Mouse (Mus musculus) layer of hippocampus, postnatal 25 days (tissue): ENCODE measurements at regions not wholly inside any gene's neighbourhood (a gene's known extent, or its start where the extent isn't known, plus 50 kb on each side); places are given as distances from the start of the nearest gene placed in this dataset.

ENCODE experiments used
- DNase-seq, 2 experiments: peaks; one replicate each; pipeline ENCODE4 v3.0.0; 2022; ENCODE audit warnings: mixed read lengths in 2 of 2, low spot score in 1 of 2; ENCODE audit errors: extremely low spot score in 1 of 2

- no peak for DNase-seq
Measured at GRCm38 (mm10) chr12:112430104-112430846, 59.0 kb upstream of the A530016L24Rik start.

- DNase-seq = no peak
Measured at GRCm38 (mm10) chr12:112433315-112433714, 55.9 kb upstream of the A530016L24Rik start.

GRCm38 (mm10) chr12:112434673-112435294 lies 54.5 kb upstream of the A530016L24Rik start:
- DNase-seq = no peak

- no peak for DNase-seq
Measured at GRCm38 (mm10) chr12:112435295-112436110, 53.7 kb upstream of the A530016L24Rik start.

- no peak for DNase-seq
Measured at GRCm38 (mm10) chr12:112437046-112437445, 52.2 kb upstream of the A530016L24Rik start.

GRCm38 (mm10) chr12:112438206-112438605 lies 51.0 kb upstream of the A530016L24Rik start:
- no peak for DNase-seq
